Mouse (Mus musculus) liver, embryonic 11.5 days (tissue): ENCODE results near the gene Arl6. TPM values are rescaled to one million over a fixed set of nuclear protein-coding genes. Genes with fewer than 3 reads are reported as not detected.

Source experiments
- ATAC-seq: fragments of 200-750 bp; cut with Nextera tagmentation; replicated peaks from 2 replicates; pipeline ENCODE4 v1.8.0; 2017; ENCODE audit warnings: moderate number of reproducible peaks, mild to moderate bottlenecking, moderate TSS enrichment, moderate library complexity; ENCODE audit not compliant: low FRiP score
- DNase-seq: peaks from one replicate; pipeline ENCODE4 v3.0.0-alpha.2; 2017; ENCODE audit warnings: low spot score
- H3K27ac ChIP-seq: fragments of 300-500 bp; sonication (generic); 2 replicates; pipeline ENCODE4 v1.5.1; 2014; ENCODE audit warnings: mild to moderate bottlenecking, low read depth, low read length, control low read depth
- H3K27me3 ChIP-seq: fragments of 300-500 bp; sonication (generic); replicated peaks from 2 replicates; pipeline ENCODE4 v1.6.1; 2014; ENCODE audit warnings: low read length, mixed read lengths; ENCODE audit not compliant: control insufficient read depth, insufficient read depth
- H3K36me3 ChIP-seq: fragments of 300-500 bp; sonication (generic); 2 replicates; pipeline ENCODE4 v1.6.1; 2014; ENCODE audit warnings: mild to moderate bottlenecking, low read length, moderate library complexity, mixed read lengths; ENCODE audit not compliant: control insufficient read depth, insufficient read depth
- H3K4me1 ChIP-seq: fragments of 300-500 bp; sonication (generic); replicated peaks from 2 replicates; pipeline ENCODE4 v1.6.1; 2014; ENCODE audit warnings: low read length, mixed read lengths; ENCODE audit not compliant: control insufficient read depth, insufficient read depth
- H3K4me2 ChIP-seq: fragments of 300-500 bp; sonication (generic); 2 replicates; pipeline ENCODE4 v1.6.1; 2014; ENCODE audit warnings: mild to moderate bottlenecking, control low read depth, moderate library complexity
- H3K4me3 ChIP-seq: fragments of 300-500 bp; sonication (generic); 2 replicates; pipeline ENCODE4 v1.5.1; 2014; ENCODE audit warnings: low read depth, low read length, control low read depth
- H3K9ac ChIP-seq: fragments of 300-500 bp; sonication (generic); 2 replicates; pipeline ENCODE4 v1.6.1; 2014; ENCODE audit warnings: low read depth, low read length, control low read depth
- H3K9me3 ChIP-seq: fragments of 300-500 bp; sonication (generic); 2 replicates; pipeline ENCODE4 v1.6.1; 2016; ENCODE audit warnings: low read length, inconsistent platforms, mixed read lengths; ENCODE audit not compliant: control insufficient read depth
- WGBS: fragments of 180-500 bp; shearing (Covaris S2); extraction: QIAGEN DNeasy Blood & Tissue Kit; methylation state at CpG from one replicate; pipeline ENCODE4 v1.1.7; 2014; 5-methylcytosine and 5-hydroxymethylcytosine counted together
- polyA plus RNA-seq: library from polyadenylated mRNA; unstranded; fragments of >200 nt; fragmentation: Nextera tagmentation; extraction: Ambion mirVana; gene quantifications from 2 replicates; pipeline ENCODE4 v1.2.1, GENCODE M21; 2014

Gene Arl6
- polyA plus RNA-seq, 1 experiment from 2014 or later = 12.8 TPM

GRCm38 (mm10) chr16:59617167-59617566 lies 22.0 kb downstream of the Arl6 start:
- Histone ChIP-seq H3K9me3 (no peaks in the 10 kb centered on the region), H3K4me1 (no peaks in the 10 kb centered on the region), H3K27ac (no peak overlapping the region), H3K27me3 (no peaks in the 10 kb centered on the region), H3K36me3 (no peaks in the 10 kb centered on the region), H3K4me2 (no peak overlapping the region), H3K4me3 (no peak overlapping the region), H3K9ac (no peak overlapping the region)
- no peak; the same call in 1 of the 2 replicates for ATAC-seq
- WGBS = 30% methylated on average over 3 of the region's 3 CpGs
- no peak for DNase-seq

- no peak overlapping the region for H3K9ac ChIP-seq
- H3K27me3 ChIP-seq = no peaks in the 10 kb centered on the region
- no peak overlapping the region for H3K4me2 ChIP-seq
- no peaks in the 10 kb centered on the region for H3K4me1 ChIP-seq
- no peak overlapping the region for H3K4me3 ChIP-seq
- WGBS = 70% methylated on average over 3 of the region's 3 CpGs
- no peaks in the 10 kb centered on the region for H3K9me3 ChIP-seq
- ATAC-seq (no peak), DNase-seq (no peak)
- H3K27ac ChIP-seq = no peak overlapping the region
- H3K36me3 ChIP-seq = no peaks in the 10 kb centered on the region
Observed at GRCm38 (mm10) chr16:59615675-59616074, 23.5 kb downstream of the Arl6 start.

- Histone ChIP-seq H3K9me3 (no peaks in the 10 kb centered on the region), H3K4me1 (no peaks in the 10 kb centered on the region), H3K27me3 (no peaks in the 10 kb centered on the region), H3K36me3 (no peaks in the 10 kb centered on the region), H3K27ac (no peak overlapping the region), H3K4me3 (no peak overlapping the region), H3K9ac (no peak overlapping the region), H3K4me2 (no peak overlapping the region)
- no peak for ATAC-seq
- no peak for DNase-seq
- 66% methylated on average over 1 of the region's 1 CpGs for WGBS
Observed at GRCm38 (mm10) chr16:59610750-59611149, 28.4 kb downstream of the Arl6 start.

GRCm38 (mm10) chr16:59604078-59604781 lies 35.0 kb downstream of the Arl6 start:
- ATAC-seq (no peak), DNase-seq (no peak)
- Histone ChIP-seq H3K36me3 (no peaks in the 10 kb centered on the region), H3K9me3 (no peaks in the 10 kb centered on the region), H3K4me1 (no peaks in the 10 kb centered on the region), H3K4me3 (no peak overlapping the region), H3K27me3 (peaks cover 3% of the 10 kb centered on the region; the same call in 1 of the 2 replicates), H3K4me2 (no peak overlapping the region), H3K9ac (no peak overlapping the region), H3K27ac (no peak overlapping the region)
- WGBS = 73% methylated on average over 15 of the region's 15 CpGs

- WGBS = under 1% methylated on average over 74 of the region's 90 CpGs
- ATAC-seq = peak; percentile 89
- no peaks in the 10 kb centered on the region for H3K36me3 ChIP-seq
- H3K27me3 ChIP-seq = peaks cover 3% of the 10 kb centered on the region; the same call in 1 of the 2 replicates
- H3K9me3 ChIP-seq = no peaks in the 10 kb centered on the region
- peak within 1 kb of the TSS; percentile 56 for H3K4me3 ChIP-seq
- no peaks in the 10 kb centered on the region for H3K4me1 ChIP-seq
- DNase-seq = peak; percentile 67
- H3K27ac ChIP-seq = no peak within 1 kb of the TSS
- peak within 1 kb of the TSS; percentile 41 for H3K9ac ChIP-seq
- peak within 1 kb of the TSS; percentile 72 for H3K4me2 ChIP-seq
Observed at GRCm38 (mm10) chr16:59600311-59601251, 38.6 kb downstream of the Arl6 start, which contains the start of gene Crybg3. Gene Crybg3, minus strand, starts transcription at chr16:59600979.

GRCm38 (mm10) chr16:59599411-59600265 lies 39.6 kb downstream of the Arl6 start:
- H3K27ac ChIP-seq = no peak overlapping the region
- 35% methylated on average over 17 of the region's 17 CpGs for WGBS
- no peaks in the 10 kb centered on the region for H3K4me1 ChIP-seq
- ATAC-seq (no peak), DNase-seq (no peak)
- peak overlapping the region; percentile 56 for H3K4me3 ChIP-seq
- peaks cover 3% of the 10 kb centered on the region; the same call in 1 of the 2 replicates for H3K27me3 ChIP-seq
- no peaks in the 10 kb centered on the region for H3K9me3 ChIP-seq
- H3K36me3 ChIP-seq = no peaks in the 10 kb centered on the region
- peak overlapping the region; percentile 72 for H3K4me2 ChIP-seq
- H3K9ac ChIP-seq = no peak overlapping the region

GRCm38 (mm10) chr16:59598997-59599396 lies 40.2 kb downstream of the Arl6 start:
- H3K9ac ChIP-seq = no peak overlapping the region
- H3K4me1 ChIP-seq = no peaks in the 10 kb centered on the region
- H3K4me2 ChIP-seq = no peak overlapping the region; the same call in 1 of the 2 replicates
- no peak overlapping the region for H3K27ac ChIP-seq
- WGBS = 60% methylated on average over 4 of the region's 4 CpGs
- H3K4me3 ChIP-seq = no peak overlapping the region
- no peaks in the 10 kb centered on the region for H3K9me3 ChIP-seq
- ATAC-seq (no peak), DNase-seq (no peak)
- H3K36me3 ChIP-seq = no peaks in the 10 kb centered on the region
- H3K27me3 ChIP-seq = peaks cover 3% of the 10 kb centered on the region; the same call in 1 of the 2 replicates

- Histone ChIP-seq H3K27ac (no peak overlapping the region), H3K9me3 (no peaks in the 10 kb centered on the region), H3K4me2 (no peak overlapping the region), H3K36me3 (no peaks in the 10 kb centered on the region), H3K4me1 (no peaks in the 10 kb centered on the region), H3K4me3 (no peak overlapping the region), H3K27me3 (peaks cover 3% of the 10 kb centered on the region; the same call in 1 of the 2 replicates), H3K9ac (no peak overlapping the region)
- ATAC-seq = no peak
- 89% methylated on average over 6 of the region's 6 CpGs for WGBS
- no peak for DNase-seq
Observed at GRCm38 (mm10) chr16:59597256-59597655, 41.9 kb downstream of the Arl6 start.
